In the genomic region with DNA sequence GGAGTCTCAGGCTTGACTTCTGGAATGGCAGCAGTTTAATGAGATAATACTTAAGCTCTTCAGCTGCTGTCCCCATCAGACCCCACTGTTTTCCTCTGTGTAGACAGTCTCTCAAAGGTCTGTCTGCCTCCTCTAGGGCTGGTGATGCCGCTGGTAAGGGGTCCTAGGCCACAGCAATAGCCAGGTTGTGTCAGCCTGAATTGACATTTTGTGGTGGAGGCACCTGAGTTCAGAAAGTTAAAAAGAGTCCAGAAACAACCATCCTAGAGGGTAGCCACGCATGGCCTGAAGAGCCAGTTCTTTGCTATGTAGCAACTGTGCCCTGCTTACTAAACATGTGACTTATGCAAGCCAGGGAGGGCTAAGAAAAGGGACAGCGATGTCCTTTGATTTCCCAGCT, we compare ENCODE assay signal across 8 mouse cellular contexts.
DNase-seq lines count a peak whose midpoint lies in the region; ATAC-seq and TF ChIP-seq lines count a peak whose summit lies in the region.

No protein-coding gene starts in this region.

- no peak for TF ChIP-seq CTCF in embryonic fibroblast, embryonic 13.5 days (IDR thresholded peaks at IDR 0.05; ENCODE audit: borderline replicate concordance, insufficient read depth, low read length)

- no peak for DNase-seq in heart, adult 8-10 months (ENCODE audit: low spot score)
- DNase-seq in liver, embryonic 11.5 days (ENCODE audit: low spot score), result no peak
- DNase-seq in Muller cell, postnatal 12 days (ENCODE audit: inconsistent ontology term), result no peak
- no peak for DNase-seq in adrenal gland, postnatal 4 days (ENCODE audit: low spot score in 2 of 2)
- no peak for DNase-seq in frontal cortex, postnatal 25 days (ENCODE audit: low spot score in 2 of 2)

- H3K9ac ChIP-seq in heart, embryonic 15.5 days, result peak overlapping the region; percentile 70
- no peak overlapping the region for H3K9ac ChIP-seq in liver, embryonic 11.5 days (ENCODE audit: low read depth, low read length)

- H3K27ac ChIP-seq in heart, embryonic 15.5 days, result peak overlapping the region; percentile 98
- peak overlapping the region; percentile 99 for H3K27ac ChIP-seq in brown adipose tissue, adult 24 weeks (replicated peaks; ENCODE audit: low read depth, low read length)
- H3K27ac ChIP-seq in embryonic fibroblast, embryonic 13.5 days (ENCODE audit: insufficient read depth, low read length), result no peak overlapping the region
- H3K27ac ChIP-seq in liver, embryonic 11.5 days (ENCODE audit: low read depth, low read length), result peak overlapping the region; percentile 50; the same call in 1 of the 2 replicates

- no peak for TF ChIP-seq POLR2A in embryonic fibroblast, embryonic 13.5 days (IDR thresholded peaks at IDR 0.05; ENCODE audit: low read depth, low read length)

- ATAC-seq in heart, embryonic 15.5 days (replicated peaks; ENCODE audit: insufficient number of reproducible peaks, insufficient read depth, low FRiP score, low read depth), result no peak
- no peak for ATAC-seq in liver, embryonic 11.5 days (replicated peaks; ENCODE audit: low FRiP score)

- WGBS in heart, embryonic 15.5 days, result 69% methylated on average over 3 of the region's 3 CpGs
- WGBS in liver, embryonic 11.5 days, result 87% methylated on average over 3 of the region's 3 CpGs

- H3K4me2 ChIP-seq in heart, embryonic 15.5 days, result peak overlapping the region; percentile 63
- H3K4me2 ChIP-seq in liver, embryonic 11.5 days, result peak overlapping the region; percentile 36

- no peaks in the 10 kb centered on the region for H3K9me3 ChIP-seq in heart, embryonic 15.5 days (replicated peaks)
- H3K9me3 ChIP-seq in liver, embryonic 11.5 days (ENCODE audit: control insufficient read depth, low read length), result no peaks in the 10 kb centered on the region

- H3K36me3 ChIP-seq in heart, embryonic 15.5 days, result peaks cover 13% of the 10 kb centered on the region
- H3K36me3 ChIP-seq in liver, embryonic 11.5 days (ENCODE audit: control insufficient read depth, insufficient read depth, low read length), result no peaks in the 10 kb centered on the region

- H3K4me3 ChIP-seq in heart, embryonic 15.5 days, result peak overlapping the region; percentile 59
- H3K4me3 ChIP-seq in brown adipose tissue, adult 24 weeks (ENCODE audit: insufficient read depth, low read depth, low read length), result peak overlapping the region; percentile 72
- peak overlapping the region; percentile 97 for H3K4me3 ChIP-seq in embryonic fibroblast, embryonic 13.5 days (ENCODE audit: insufficient read depth, low read length)
- H3K4me3 ChIP-seq in liver, embryonic 11.5 days (ENCODE audit: low read depth, low read length), result no peak overlapping the region

- H3K4me1 ChIP-seq in heart, embryonic 15.5 days (replicated peaks), result peaks cover 71% of the 10 kb centered on the region
- peaks cover 24% of the 10 kb centered on the region for H3K4me1 ChIP-seq in brown adipose tissue, adult 24 weeks (ENCODE audit: control insufficient read depth, insufficient read depth, insufficient read length, low read length)
- peaks cover 6% of the 10 kb centered on the region; the same call in 1 of the 2 replicates for H3K4me1 ChIP-seq in embryonic fibroblast, embryonic 13.5 days (ENCODE audit: control insufficient read depth, insufficient read depth, low read length)
- peaks cover 9% of the 10 kb centered on the region for H3K4me1 ChIP-seq in liver, embryonic 11.5 days (replicated peaks; ENCODE audit: control insufficient read depth, insufficient read depth, low read length)

- H3K27me3 ChIP-seq in heart, embryonic 15.5 days, result no peaks in the 10 kb centered on the region
- no peaks in the 10 kb centered on the region for H3K27me3 ChIP-seq in liver, embryonic 11.5 days (replicated peaks; ENCODE audit: control insufficient read depth, insufficient read depth, low read length)
